Mouse (Mus musculus) forebrain, embryonic 14.5 days (tissue): ENCODE results near the gene Alk. TPM values are rescaled to one million over a fixed set of nuclear protein-coding genes. Genes with fewer than 3 reads are reported as not detected.

ENCODE experiments used
- ATAC-seq: fragments of 200-750 bp; cut with Nextera tagmentation; 2 replicates; pipeline ENCODE4 v1.8.0; 2017; ENCODE audit warnings: mild to moderate bottlenecking, moderate library complexity
- DNase-seq: peaks from one replicate; pipeline ENCODE4 v3.0.0-alpha.2; 2015; ENCODE audit warnings: low spot score
- H3K27ac ChIP-seq: fragments of 300-500 bp; sonication (generic); 2 replicates; pipeline ENCODE4 v1.5.1; 2014; ENCODE audit warnings: low read depth, mild to moderate bottlenecking, control low read depth, low read length, moderate library complexity
- H3K27me3 ChIP-seq: fragments of 300-500 bp; sonication (generic); replicated peaks from 2 replicates; pipeline ENCODE4 v1.6.1; 2014; ENCODE audit warnings: low read length, control low read depth, mixed read lengths; ENCODE audit not compliant: control insufficient read depth, insufficient read depth
- H3K36me3 ChIP-seq: fragments of 300-500 bp; sonication (generic); 2 replicates; pipeline ENCODE4 v1.6.1; 2014; ENCODE audit warnings: low read length, control low read depth; ENCODE audit not compliant: control insufficient read depth, insufficient read depth
- H3K4me1 ChIP-seq: fragments of 300-500 bp; sonication (generic); 2 replicates; pipeline ENCODE4 v1.6.1; 2014; ENCODE audit warnings: antibody characterized with exemption, low read length, control low read depth; ENCODE audit not compliant: control insufficient read depth, insufficient read depth
- H3K4me2 ChIP-seq: fragments of 300-500 bp; sonication (generic); 2 replicates; pipeline ENCODE4 v1.6.1; 2014; ENCODE audit warnings: mild to moderate bottlenecking, control low read depth, low read length
- H3K4me3 ChIP-seq: fragments of 300-500 bp; sonication (generic); 2 replicates; pipeline ENCODE4 v1.5.1; 2014; ENCODE audit warnings: low read depth, low read length, control low read depth
- H3K9ac ChIP-seq: fragments of 300-500 bp; sonication (generic); 2 replicates; pipeline ENCODE4 v1.6.1; 2014; ENCODE audit warnings: mild to moderate bottlenecking, low read length, control low read depth, moderate library complexity
- H3K9me3 ChIP-seq: fragments of 300-500 bp; sonication (generic); replicated peaks from 2 replicates; pipeline ENCODE4 v1.6.1; 2016; ENCODE audit warnings: low read length, control low read depth, mixed read lengths; ENCODE audit not compliant: control insufficient read depth
- WGBS: fragments of 180-500 bp; shearing (Covaris S2); extraction: QIAGEN DNeasy Blood & Tissue Kit; methylation state at CpG from one replicate; pipeline ENCODE4 v1.1.7; 2014; 5-methylcytosine and 5-hydroxymethylcytosine counted together
- polyA plus RNA-seq: library from polyadenylated mRNA; unstranded; fragments of >200 nt; fragmentation: Nextera tagmentation; extraction: Ambion mirVana; gene quantifications from 2 replicates; pipeline ENCODE4 v1.2.1, GENCODE M21; 2014

Gene Alk
- polyA plus RNA-seq, 1 experiment from 2014 or later = 0.55 TPM

GRCm38 (mm10) chr17:71993011-71993410, 611.4 kb downstream of the Alk start:
- no peaks in the 10 kb centered on the region for H3K36me3 ChIP-seq
- DNase-seq (no peak), ATAC-seq (no peak)
- H3K9ac ChIP-seq = no peak overlapping the region
- no peaks in the 10 kb centered on the region for H3K4me1 ChIP-seq
- no peaks in the 10 kb centered on the region for H3K27me3 ChIP-seq
- no peak overlapping the region for H3K27ac ChIP-seq
- WGBS = 95% methylated on average over 2 of the region's 2 CpGs
- no peak overlapping the region for H3K4me3 ChIP-seq
- no peaks in the 10 kb centered on the region for H3K9me3 ChIP-seq
- no peak overlapping the region for H3K4me2 ChIP-seq

GRCm38 (mm10) chr17:71991260-71991659, 613.2 kb downstream of the Alk start:
- ATAC-seq = no peak
- Histone ChIP-seq H3K4me1 (0 out of 2 replicates have a peak, but pooled peaks cover 2% of the 10 kb centered on the region), H3K9me3 (no peaks in the 10 kb centered on the region), H3K27me3 (no peaks in the 10 kb centered on the region), H3K4me2 (no peak overlapping the region), H3K36me3 (no peaks in the 10 kb centered on the region), H3K9ac (no peak overlapping the region), H3K4me3 (no peak overlapping the region), H3K27ac (no peak overlapping the region)
- DNase-seq = no peak
- 81% methylated on average over 3 of the region's 3 CpGs for WGBS

- WGBS = 85% methylated on average over 4 of the region's 4 CpGs
- Histone ChIP-seq H3K36me3 (no peaks in the 10 kb centered on the region), H3K9me3 (no peaks in the 10 kb centered on the region)
Measured at GRCm38 (mm10) chr17:71990176-71990720, 614.2 kb downstream of the Alk start.

GRCm38 (mm10) chr17:71988736-71989569, 615.5 kb downstream of the Alk start:
- DNase-seq = no peak
- H3K4me2 ChIP-seq = no peak overlapping the region
- H3K36me3 ChIP-seq = no peaks in the 10 kb centered on the region
- no peak overlapping the region for H3K4me3 ChIP-seq
- no peaks in the 10 kb centered on the region for H3K9me3 ChIP-seq
- no peak overlapping the region for H3K27ac ChIP-seq
- ATAC-seq = no peak
- no peak overlapping the region for H3K9ac ChIP-seq
- H3K4me1 ChIP-seq = 0 out of 2 replicates have a peak, but pooled peaks cover 2% of the 10 kb centered on the region
- WGBS = 74% methylated on average over 9 of the region's 9 CpGs
- no peaks in the 10 kb centered on the region for H3K27me3 ChIP-seq

More at GRCm38 (mm10) chr17:71990176-71990720, 614.2 kb downstream of the Alk start:
- Histone ChIP-seq H3K4me2 (no peak overlapping the region), H3K27ac (no peak overlapping the region), H3K4me3 (no peak overlapping the region), H3K9ac (no peak overlapping the region), H3K27me3 (no peaks in the 10 kb centered on the region), H3K4me1 (0 out of 2 replicates have a peak, but pooled peaks cover 2% of the 10 kb centered on the region)
- DNase-seq (peak; percentile 32), ATAC-seq (no peak)

DNA sequence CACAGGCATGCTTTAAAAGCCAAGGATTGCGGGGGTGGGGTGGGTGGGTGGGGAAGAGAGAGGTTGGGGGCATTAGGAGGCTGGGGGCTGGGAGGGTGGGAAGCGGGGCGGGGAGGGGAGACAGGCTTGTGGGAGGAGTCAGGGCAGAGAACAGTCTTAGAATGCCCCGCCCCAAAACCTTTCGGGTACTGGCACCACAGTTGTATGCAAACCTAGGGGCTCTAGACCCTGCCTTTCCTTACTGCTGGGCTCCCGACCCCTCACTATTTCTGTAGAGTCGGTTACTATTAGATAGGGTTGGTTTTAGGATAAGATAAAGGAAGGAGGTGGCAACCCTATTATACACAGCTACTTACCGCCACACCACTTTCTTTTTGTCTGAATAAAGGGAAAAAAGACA, 617.4 kb downstream of the Alk start:
- no peak overlapping the region for H3K4me3 ChIP-seq
- no peak overlapping the region for H3K9ac ChIP-seq
- H3K36me3 ChIP-seq = no peaks in the 10 kb centered on the region
- WGBS = 49% methylated on average over 8 of the region's 8 CpGs
- H3K27ac ChIP-seq = no peak overlapping the region
- ATAC-seq (no peak), DNase-seq (no peak)
- no peaks in the 10 kb centered on the region for H3K27me3 ChIP-seq
- no peak overlapping the region for H3K4me2 ChIP-seq
- peaks cover 2% of the 10 kb centered on the region; the same call in 1 of the 2 replicates for H3K4me1 ChIP-seq
- no peaks in the 10 kb centered on the region for H3K9me3 ChIP-seq

GRCm38 (mm10) chr17:71986456-71986855, 618.0 kb downstream of the Alk start:
- ATAC-seq = no peak
- H3K9me3 ChIP-seq = no peaks in the 10 kb centered on the region
- H3K4me1 ChIP-seq = peaks cover 8% of the 10 kb centered on the region
- peak; percentile 28 for DNase-seq
- H3K4me3 ChIP-seq = no peak overlapping the region
- no peak overlapping the region for H3K27ac ChIP-seq
- H3K27me3 ChIP-seq = no peaks in the 10 kb centered on the region
- H3K4me2 ChIP-seq = no peak overlapping the region
- no peak overlapping the region for H3K9ac ChIP-seq
- H3K36me3 ChIP-seq = no peaks in the 10 kb centered on the region
- 67% methylated on average over 9 of the region's 9 CpGs for WGBS

DNA sequence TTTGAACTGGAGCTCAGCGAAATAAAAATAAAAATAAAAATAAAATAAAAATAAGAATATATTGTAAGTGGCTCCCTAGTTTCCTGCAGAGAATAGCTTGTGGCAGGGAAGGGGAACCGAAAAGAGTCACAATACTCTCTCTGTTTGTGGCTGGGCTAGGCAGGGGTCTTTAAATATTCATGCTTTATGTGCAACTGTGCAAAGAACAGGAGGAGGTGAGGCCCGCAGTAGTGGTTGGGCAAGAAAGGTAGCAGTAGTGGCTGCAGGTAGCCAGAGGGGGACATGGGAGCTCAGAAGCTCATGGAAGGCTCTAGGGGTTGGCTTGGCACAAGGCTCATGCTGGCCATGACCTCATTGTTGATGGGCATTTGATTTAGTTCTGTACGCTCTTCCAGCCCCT, 623.2 kb downstream of the Alk start:
- H3K4me1 ChIP-seq = peaks cover 26% of the 10 kb centered on the region
- no peak overlapping the region for H3K9ac ChIP-seq
- ATAC-seq (peak; percentile 60), DNase-seq (no peak)
- H3K27me3 ChIP-seq = no peaks in the 10 kb centered on the region
- no peak overlapping the region for H3K4me3 ChIP-seq
- H3K9me3 ChIP-seq = no peaks in the 10 kb centered on the region
- 30% methylated on average over 4 of the region's 4 CpGs for WGBS
- H3K4me2 ChIP-seq = no peak overlapping the region
- no peaks in the 10 kb centered on the region for H3K36me3 ChIP-seq
- peak overlapping the region; percentile 60 for H3K27ac ChIP-seq

DNA sequence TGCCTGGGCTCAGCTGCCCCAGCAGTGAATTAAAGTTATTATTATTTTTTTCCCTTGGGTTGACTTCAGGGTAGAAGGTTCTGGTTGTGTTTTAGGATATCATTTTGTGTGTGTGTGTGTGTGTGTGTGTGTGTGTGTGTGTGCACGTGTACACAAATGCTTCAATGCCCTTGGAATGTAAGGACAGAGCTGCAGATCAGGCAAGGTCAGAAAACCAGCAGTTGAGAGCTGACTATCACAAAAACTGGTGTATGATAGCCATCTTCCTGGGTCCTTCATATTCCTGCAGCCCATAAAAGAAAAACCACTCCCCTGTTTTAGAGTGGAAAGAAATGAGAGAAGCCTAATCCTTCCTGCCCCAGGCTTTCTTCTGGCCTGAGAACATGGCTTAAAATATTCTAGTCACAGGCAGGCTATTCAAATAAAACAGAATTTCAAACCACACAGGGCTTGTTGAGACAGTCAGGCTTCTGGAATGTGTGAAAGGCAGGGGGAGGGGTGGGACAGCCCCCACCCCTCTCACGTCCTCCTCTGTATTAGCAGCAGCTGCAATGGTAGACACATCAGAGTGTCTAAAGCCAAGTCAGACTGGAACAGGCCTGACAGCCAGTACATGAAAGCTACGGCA, 623.8 kb downstream of the Alk start:
- no peaks in the 10 kb centered on the region for H3K36me3 ChIP-seq
- H3K9ac ChIP-seq = no peak overlapping the region
- WGBS = 13% methylated on average over 3 of the region's 3 CpGs
- H3K4me3 ChIP-seq = no peak overlapping the region
- peak; percentile 93 for ATAC-seq
- no peak overlapping the region for H3K4me2 ChIP-seq
- no peaks in the 10 kb centered on the region for H3K9me3 ChIP-seq
- peak; percentile 86 for DNase-seq
- H3K27ac ChIP-seq = peak overlapping the region; percentile 60
- no peaks in the 10 kb centered on the region for H3K27me3 ChIP-seq
- H3K4me1 ChIP-seq = peaks cover 26% of the 10 kb centered on the region

GRCm38 (mm10) chr17:71979137-71979536, 625.3 kb downstream of the Alk start:
- no peak overlapping the region for H3K4me3 ChIP-seq
- H3K9ac ChIP-seq = no peak overlapping the region
- ATAC-seq (no peak), DNase-seq (no peak)
- H3K36me3 ChIP-seq = no peaks in the 10 kb centered on the region
- H3K9me3 ChIP-seq = no peaks in the 10 kb centered on the region
- WGBS = 97% methylated on average over 8 of the region's 8 CpGs
- no peak overlapping the region for H3K4me2 ChIP-seq
- no peaks in the 10 kb centered on the region for H3K27me3 ChIP-seq
- peaks cover 26% of the 10 kb centered on the region for H3K4me1 ChIP-seq
- no peak overlapping the region for H3K27ac ChIP-seq
